Mouse (Mus musculus): ENCODE measurements around the gene Znrf4. TPM values are rescaled to one million over a fixed set of nuclear protein-coding genes. Genes with fewer than 3 reads are reported as not detected.
A peak's percentile ranks its signal among the peaks of the same experiment; 100 is the strongest.

The Znrf4 gene
- total RNA-seq, 1 experiment from 2014 or later: not detected

DNA sequence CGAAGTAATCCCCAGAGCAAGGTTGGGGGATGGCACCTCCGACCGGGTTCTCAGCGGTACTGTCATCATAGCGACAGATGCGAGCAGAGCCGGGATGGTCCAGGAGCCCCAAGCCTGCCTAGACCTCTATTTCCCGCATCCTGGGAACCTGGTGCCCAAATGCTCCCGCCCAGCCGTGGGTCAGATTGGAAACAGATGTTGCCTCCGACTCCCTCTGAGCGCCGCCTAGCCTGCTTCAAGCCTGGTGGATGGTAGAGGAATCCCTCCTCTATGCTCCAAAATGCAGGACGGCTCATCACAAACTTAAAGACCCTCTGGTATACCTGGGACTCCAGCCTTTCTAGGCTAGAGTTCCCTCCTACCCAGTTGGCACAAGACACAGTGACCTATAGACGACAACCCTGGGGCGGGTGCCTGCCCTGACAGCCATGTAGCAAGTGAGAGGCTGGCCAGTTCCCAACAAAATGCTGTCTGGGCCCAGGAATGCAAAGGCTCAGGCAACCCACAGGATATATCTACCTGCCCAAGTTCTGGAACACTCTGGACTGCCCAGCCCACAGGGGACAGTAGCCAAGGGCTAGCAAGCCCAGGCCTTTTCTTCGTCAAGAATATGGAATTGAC, 49.3 kb downstream of the Znrf4 start:
- no peak for ATAC-seq (replicated peaks in 1 of 2; ENCODE audit: insufficient read depth in 1 of 2, low FRiP score in 2 of 2, low TSS enrichment in 1 of 2, low read depth in 1 of 2, poor library complexity in 2 of 2, severe bottlenecking in 2 of 2)

DNA sequence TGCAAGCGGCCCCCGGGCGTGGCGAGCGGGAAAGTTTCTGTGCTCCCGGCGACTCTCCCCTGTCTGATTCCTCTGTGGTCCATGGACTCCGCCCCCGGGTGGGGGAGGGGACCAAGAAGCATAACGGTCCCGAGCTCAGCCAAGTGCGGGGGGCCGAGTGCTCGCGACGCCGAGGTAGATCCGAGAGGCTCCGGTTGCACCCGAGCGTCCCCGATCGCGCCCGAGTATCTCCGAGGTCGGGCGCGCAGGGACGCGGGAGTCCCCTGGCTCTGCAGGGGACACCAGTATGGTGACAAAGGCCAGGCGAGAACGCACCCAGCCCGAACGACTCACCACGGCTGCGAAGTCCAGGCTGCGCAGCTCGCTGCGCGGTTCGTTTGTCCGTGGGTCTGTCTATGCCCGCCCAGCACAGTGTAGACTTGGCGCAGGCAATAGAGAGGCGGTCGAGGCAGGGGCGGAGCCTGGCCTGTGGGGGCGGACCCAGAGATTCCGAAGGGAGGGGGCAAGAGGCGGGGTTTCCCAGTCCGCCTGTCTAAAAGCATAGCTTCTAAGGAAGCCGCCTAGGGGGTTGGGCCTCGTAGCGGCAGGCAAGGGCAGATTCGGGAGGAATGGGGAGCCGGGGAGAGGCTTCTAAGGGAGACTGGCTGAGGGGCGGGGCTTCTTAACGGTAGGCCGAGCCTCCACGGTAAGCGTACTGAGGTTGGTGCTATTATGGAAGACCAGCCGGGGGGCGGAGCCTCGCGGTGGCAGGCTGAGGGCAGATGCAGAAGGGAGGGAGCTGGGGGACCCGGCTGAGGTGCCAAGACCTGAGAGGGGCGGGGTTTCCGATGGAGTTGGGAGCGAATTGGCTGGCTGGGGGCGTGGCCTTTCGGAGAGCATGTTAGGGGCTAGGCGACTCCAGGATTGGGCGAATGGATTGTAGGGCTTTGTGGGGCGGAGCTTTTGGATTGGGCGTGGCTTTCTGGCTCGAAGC, 50.2 kb downstream of the Znrf4 start:
- peak; percentile 85 to 87 for ATAC-seq (replicated peaks in 1 of 2; ENCODE audit: insufficient read depth in 1 of 2, low FRiP score in 2 of 2, low TSS enrichment in 1 of 2, low read depth in 1 of 2, poor library complexity in 2 of 2, severe bottlenecking in 2 of 2)

Other genes starting within 250 kb of the Znrf4 start
- 3.5 and 6.1 TPM in 2 replicates for gene Ticam1, start 235.6 kb downstream of the Znrf4 start, total RNA-seq (2017)
- 17.1 and 23.8 TPM in 2 replicates for gene Plin3, start 219.6 kb downstream of the Znrf4 start, total RNA-seq (2017)
- gene Arrdc5, start 212.1 kb downstream of the Znrf4 start, total RNA-seq (2017): not detected in 2 replicates
- gene Uhrf1, start 209.1 kb downstream of the Znrf4 start, total RNA-seq (2017): 116 and 147 TPM in 2 replicates
- 12.1 and 13.6 TPM in 2 replicates for gene Kdm4b, start 186.4 kb downstream of the Znrf4 start, total RNA-seq (2017)
- 67.9 and 85.5 TPM in 2 replicates for gene Ptprs, start 35.9 kb downstream of the Znrf4 start, total RNA-seq (2017)
- gene Gm20219, start 42.0 kb upstream of the Znrf4 start, total RNA-seq (2017): 0.20 TPM in 1 of 2 replicates, not detected in the other
- 94.2 and 95.1 TPM in 2 replicates for gene Safb2, start 72.2 kb upstream of the Znrf4 start, total RNA-seq (2017)
- 65.8 and 86.0 TPM in 2 replicates for gene Safb, start 72.4 kb upstream of the Znrf4 start, total RNA-seq (2017)
- 65.5 and 76.1 TPM in 2 replicates for gene 2410015M20Rik, start 97.3 kb upstream of the Znrf4 start, total RNA-seq (2017)
- gene Rpl36, start 101.0 kb upstream of the Znrf4 start, total RNA-seq (2017): 2,030 and 2,370 TPM in 2 replicates
- gene Lonp1, start 114.5 kb upstream of the Znrf4 start, total RNA-seq (2017): 53.7 and 57.4 TPM in 2 replicates
- gene Catsperd, start 115.7 kb upstream of the Znrf4 start, total RNA-seq (2017): 0.75 TPM in 1 of 2 replicates, not detected in the other
- gene Ranbp3, start 160.9 kb upstream of the Znrf4 start, total RNA-seq (2017): 51.9 and 53.5 TPM in 2 replicates
- 42.8 and 67.8 TPM in 2 replicates for gene Ndufa11, start 205.3 kb upstream of the Znrf4 start, total RNA-seq (2017)
- 12.5 and 12.9 TPM in 2 replicates for gene Vmac, start 205.6 kb upstream of the Znrf4 start, total RNA-seq (2017)
- not detected in 2 replicates for gene Nrtn, start 245.1 kb upstream of the Znrf4 start, total RNA-seq (2017)

All from hematopoietic stem cell, adult 5-6 weeks (primary cell).